Mouse (Mus musculus): ENCODE data around the gene Babam2. TPM values are rescaled to one million over a fixed set of nuclear protein-coding genes. Genes with fewer than 3 reads are reported as not detected.
"Not testable (repeated sequence)": the region's sequence is repeated elsewhere in the genome, so short reads cannot be mapped to it uniquely, and the experiment has no call there.

Gene Babam2
- polyA plus RNA-seq, 1 experiment: 70.1 TPM

DNA sequence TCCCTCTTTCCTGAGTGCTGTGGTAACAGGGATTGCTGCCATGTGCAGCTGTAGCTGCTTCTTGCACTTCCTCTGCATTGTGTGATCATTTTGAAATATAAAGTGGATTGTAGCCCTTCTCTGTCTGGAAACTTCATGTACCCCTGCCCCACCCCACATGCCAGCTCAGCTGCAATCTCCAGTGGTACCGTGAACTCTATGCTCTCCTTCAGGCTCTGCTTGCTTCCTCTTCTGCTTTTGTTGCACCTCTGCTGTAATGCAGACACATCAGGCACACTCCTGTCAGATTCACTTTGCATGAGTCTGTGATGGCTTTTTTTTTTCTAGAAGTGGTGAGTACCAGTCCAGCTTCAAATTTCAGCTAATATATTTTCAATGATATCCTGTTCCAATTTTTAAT lies 123.7 kb downstream of the Babam2 start:
- peaks cover 12% of the 10 kb centered on the region for H3K4me1 ChIP-seq (ENCODE audit: control insufficient read depth, insufficient read depth, insufficient read length, low read length)
- H3K27ac ChIP-seq (replicated peaks; ENCODE audit: low read depth, low read length): no peak overlapping the region
- H3K4me3 ChIP-seq (ENCODE audit: insufficient read depth, low read depth, low read length): no peak overlapping the region

DNA sequence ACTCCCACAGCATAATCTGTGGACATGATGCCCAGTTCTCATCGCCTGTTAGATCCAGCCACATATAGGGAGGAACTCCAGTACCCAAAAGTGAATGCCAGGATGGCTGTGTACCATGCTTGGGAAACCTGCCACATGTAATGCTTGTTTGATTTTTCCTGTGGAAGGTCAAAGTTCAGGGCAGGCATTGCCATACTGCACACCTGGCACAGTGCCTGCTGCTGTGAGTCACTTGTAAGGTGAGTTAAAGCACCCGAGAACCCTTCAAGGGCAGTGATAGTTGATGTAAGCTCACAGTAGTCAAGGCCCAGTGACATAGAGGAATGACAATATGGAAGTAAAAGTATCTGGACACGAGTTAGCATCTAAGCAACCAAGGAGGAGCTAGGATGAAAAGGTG lies 126.2 kb downstream of the Babam2 start:
- Histone ChIP-seq H3K4me3 (ENCODE audit: insufficient read depth, low read depth, low read length) (no peak overlapping the region), H3K27ac (replicated peaks; ENCODE audit: low read depth, low read length) (no peak overlapping the region), H3K4me1 (ENCODE audit: control insufficient read depth, insufficient read depth, insufficient read length, low read length) (peaks cover 6% of the 10 kb centered on the region; the same call in 1 of the 2 replicates)

- no peak overlapping the region for H3K4me3 ChIP-seq (ENCODE audit: insufficient read depth, low read depth, low read length)
- H3K27ac ChIP-seq (replicated peaks; ENCODE audit: low read depth, low read length): no peak overlapping the region
- peaks cover 6% of the 10 kb centered on the region; the same call in 1 of the 2 replicates for H3K4me1 ChIP-seq (ENCODE audit: control insufficient read depth, insufficient read depth, insufficient read length, low read length)
Observed at GRCm38 (mm10) chr5:31824126-31824525, 126.6 kb downstream of the Babam2 start.

DNA sequence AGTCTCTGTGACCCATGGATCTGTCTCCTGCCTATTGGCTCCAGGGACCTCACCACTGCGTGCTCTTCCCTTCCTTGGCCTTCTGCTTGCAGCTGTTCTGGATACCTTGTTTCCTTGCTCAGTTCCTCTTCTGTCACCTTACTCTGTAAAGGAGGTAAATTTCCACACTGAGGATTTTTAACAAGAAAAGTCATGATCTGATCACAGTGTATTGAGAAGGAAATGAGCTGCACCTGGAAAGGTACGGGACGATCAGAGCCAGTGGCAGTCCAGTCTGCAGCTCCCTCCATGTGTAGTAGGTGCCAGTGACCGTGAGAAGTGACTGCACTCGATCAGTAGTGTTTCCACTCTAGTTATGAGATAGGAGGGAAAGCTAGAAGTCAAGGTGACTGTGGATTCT lies 129.8 kb downstream of the Babam2 start:
- Histone ChIP-seq H3K4me1 (ENCODE audit: control insufficient read depth, insufficient read depth, insufficient read length, low read length) (peaks cover 6% of the 10 kb centered on the region; the same call in 1 of the 2 replicates), H3K4me3 (ENCODE audit: insufficient read depth, low read depth, low read length) (no peak overlapping the region), H3K27ac (replicated peaks; ENCODE audit: low read depth, low read length) (no peak overlapping the region)

DNA sequence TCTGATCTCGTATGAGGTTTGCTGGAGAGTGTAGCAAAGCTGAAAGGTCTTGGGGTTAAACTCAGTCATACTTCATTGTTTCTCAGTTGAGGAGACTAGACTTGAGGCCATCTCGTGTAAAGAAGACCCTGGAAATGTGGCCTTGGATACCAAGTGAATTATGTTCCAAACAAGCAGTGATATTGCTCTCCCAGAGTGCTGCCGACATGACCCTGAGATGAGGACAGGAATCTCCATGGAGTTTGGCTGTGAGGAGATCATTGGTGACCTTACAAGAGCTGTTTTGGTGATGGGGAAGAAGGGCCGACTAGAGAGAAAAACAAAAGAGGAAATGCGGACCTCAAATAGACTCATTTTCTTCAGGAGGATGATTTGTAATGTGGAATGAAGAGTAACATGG lies 130.4 kb downstream of the Babam2 start:
- Histone ChIP-seq H3K27ac (replicated peaks; ENCODE audit: low read depth, low read length) (no peak overlapping the region), H3K4me3 (ENCODE audit: insufficient read depth, low read depth, low read length) (no peak overlapping the region), H3K4me1 (ENCODE audit: control insufficient read depth, insufficient read depth, insufficient read length, low read length) (peaks cover 6% of the 10 kb centered on the region; the same call in 1 of the 2 replicates)

GRCm38 (mm10) chr5:31828747-31829146 lies 131.3 kb downstream of the Babam2 start:
- Histone ChIP-seq H3K4me3 (ENCODE audit: insufficient read depth, low read depth, low read length) (no peak overlapping the region), H3K4me1 (ENCODE audit: control insufficient read depth, insufficient read depth, insufficient read length, low read length) (no peaks in the 10 kb centered on the region)

DNA sequence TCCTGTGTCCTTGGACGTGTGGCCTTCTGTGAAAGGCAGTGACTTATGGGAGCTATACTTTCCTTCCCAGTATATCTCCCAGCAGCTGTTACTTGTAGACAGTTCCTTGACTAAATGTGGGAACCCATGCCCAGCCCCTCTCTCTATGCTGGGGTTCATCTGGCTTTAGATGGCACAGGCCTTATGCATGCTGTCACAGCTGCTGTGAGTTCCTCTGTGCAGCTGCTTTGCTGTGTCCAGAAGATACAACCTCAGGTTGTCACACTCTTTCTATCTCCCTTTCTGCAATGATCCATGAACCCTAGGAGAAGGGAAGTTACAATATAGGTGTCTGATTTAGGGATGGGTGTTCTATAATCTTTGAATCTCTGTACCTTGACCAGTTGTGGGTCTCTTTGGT lies 132.1 kb downstream of the Babam2 start:
- Histone ChIP-seq H3K4me1 (ENCODE audit: control insufficient read depth, insufficient read depth, insufficient read length, low read length) (no peaks in the 10 kb centered on the region), H3K27ac (replicated peaks; ENCODE audit: low read depth, low read length) (no peak overlapping the region), H3K4me3 (ENCODE audit: insufficient read depth, low read depth, low read length) (no peak overlapping the region)

More at GRCm38 (mm10) chr5:31828747-31829146, 131.3 kb downstream of the Babam2 start:
- H3K27ac ChIP-seq (replicated peaks; ENCODE audit: low read depth, low read length): no peak overlapping the region

GRCm38 (mm10) chr5:31831587-31831986 lies 134.1 kb downstream of the Babam2 start:
- Histone ChIP-seq H3K4me1 (ENCODE audit: control insufficient read depth, insufficient read depth, insufficient read length, low read length) (no peaks in the 10 kb centered on the region), H3K4me3 (ENCODE audit: insufficient read depth, low read depth, low read length) (no peak overlapping the region), H3K27ac (replicated peaks; ENCODE audit: low read depth, low read length) (no peak overlapping the region)

GRCm38 (mm10) chr5:31835691-31836090 lies 138.2 kb downstream of the Babam2 start:
- Histone ChIP-seq H3K27ac (replicated peaks; ENCODE audit: low read depth, low read length) (no peak overlapping the region), H3K4me3 (ENCODE audit: insufficient read depth, low read depth, low read length) (no peak overlapping the region)

GRCm38 (mm10) chr5:31839973-31840372 lies 142.5 kb downstream of the Babam2 start:
- H3K4me3 ChIP-seq (ENCODE audit: insufficient read depth, low read depth, low read length): no peak overlapping the region
- H3K4me1 ChIP-seq (ENCODE audit: control insufficient read depth, insufficient read depth, insufficient read length, low read length): no peaks in the 10 kb centered on the region
- no peak overlapping the region for H3K27ac ChIP-seq (replicated peaks; ENCODE audit: low read depth, low read length)

More at GRCm38 (mm10) chr5:31835691-31836090, 138.2 kb downstream of the Babam2 start:
- no peaks in the 10 kb centered on the region for H3K4me1 ChIP-seq (ENCODE audit: control insufficient read depth, insufficient read depth, insufficient read length, low read length)

- H3K4me1 ChIP-seq (ENCODE audit: control insufficient read depth, insufficient read depth, insufficient read length, low read length): no peaks in the 10 kb centered on the region
- no peak overlapping the region for H3K27ac ChIP-seq (replicated peaks; ENCODE audit: low read depth, low read length)
- no peak overlapping the region for H3K4me3 ChIP-seq (ENCODE audit: insufficient read depth, low read depth, low read length)
Observed at GRCm38 (mm10) chr5:31840406-31840805, 142.9 kb downstream of the Babam2 start.

GRCm38 (mm10) chr5:31844856-31845255 lies 147.4 kb downstream of the Babam2 start:
- H3K4me3 ChIP-seq (ENCODE audit: insufficient read depth, low read depth, low read length): no peak overlapping the region
- no peaks in the 10 kb centered on the region for H3K4me1 ChIP-seq (ENCODE audit: control insufficient read depth, insufficient read depth, insufficient read length, low read length)
- no peak overlapping the region for H3K27ac ChIP-seq (replicated peaks; ENCODE audit: low read depth, low read length)

DNA sequence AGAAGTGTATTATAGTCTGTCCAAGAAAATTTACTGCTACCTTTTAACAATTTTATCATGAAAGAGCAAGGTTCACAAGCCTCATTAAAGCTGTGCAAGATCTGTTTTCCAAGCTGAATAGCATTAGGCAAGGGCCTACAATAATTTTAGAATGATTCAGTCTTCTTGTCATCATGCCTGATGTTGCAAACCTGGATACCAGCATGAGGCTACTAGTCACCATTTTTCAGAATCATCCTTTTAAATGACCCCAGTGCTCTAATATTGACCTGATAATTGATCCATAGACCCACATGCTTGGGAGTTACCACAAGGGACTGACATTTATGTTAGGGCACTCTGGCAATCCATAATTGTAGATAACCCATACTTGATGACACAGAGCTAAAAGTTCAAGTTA lies 149.5 kb downstream of the Babam2 start:
- Histone ChIP-seq H3K4me1 (ENCODE audit: control insufficient read depth, insufficient read depth, insufficient read length, low read length) (no peaks in the 10 kb centered on the region), H3K27ac (replicated peaks; ENCODE audit: low read depth, low read length) (no peak overlapping the region), H3K4me3 (ENCODE audit: insufficient read depth, low read depth, low read length) (no peak overlapping the region)

GRCm38 (mm10) chr5:31848995-31849394 lies 151.5 kb downstream of the Babam2 start:
- Histone ChIP-seq H3K27ac (replicated peaks; ENCODE audit: low read depth, low read length) (no peak overlapping the region), H3K4me3 (ENCODE audit: insufficient read depth, low read depth, low read length) (no peak overlapping the region), H3K4me1 (ENCODE audit: control insufficient read depth, insufficient read depth, insufficient read length, low read length) (no peaks in the 10 kb centered on the region)

- no peak overlapping the region for H3K4me3 ChIP-seq (ENCODE audit: insufficient read depth, low read depth, low read length)
- no peaks in the 10 kb centered on the region for H3K4me1 ChIP-seq (ENCODE audit: control insufficient read depth, insufficient read depth, insufficient read length, low read length)
- H3K27ac ChIP-seq (replicated peaks; ENCODE audit: low read depth, low read length): no peak overlapping the region
Observed at GRCm38 (mm10) chr5:31852786-31853185, 155.3 kb downstream of the Babam2 start.

DNA sequence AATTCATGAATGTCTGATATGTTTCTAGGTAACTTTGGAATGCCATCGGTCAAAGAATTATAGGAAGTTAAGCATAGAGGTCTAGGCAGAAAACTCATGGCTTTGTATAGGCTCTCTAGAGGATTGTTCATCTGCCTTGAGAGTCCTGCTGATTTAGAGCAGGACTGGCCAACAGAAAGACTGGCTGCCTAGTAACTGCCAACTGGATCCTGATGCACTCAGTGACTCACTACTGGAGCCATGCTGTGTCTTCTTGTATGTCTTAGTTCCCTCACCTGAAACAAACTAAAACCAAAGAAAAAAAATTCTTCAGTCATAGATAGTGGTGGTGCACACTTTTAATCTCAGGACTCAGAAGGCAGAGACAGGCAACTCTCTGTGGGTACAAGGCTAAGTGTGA lies 156.3 kb downstream of the Babam2 start:
- Histone ChIP-seq H3K27ac (replicated peaks; ENCODE audit: low read depth, low read length) (no peak overlapping the region), H3K4me1 (ENCODE audit: control insufficient read depth, insufficient read depth, insufficient read length, low read length) (no peaks in the 10 kb centered on the region)

GRCm38 (mm10) chr5:31858877-31859276 lies 161.4 kb downstream of the Babam2 start:
- not testable (repeated sequence) for H3K27ac ChIP-seq (replicated peaks; ENCODE audit: low read depth, low read length); H3K4me3 ChIP-seq (ENCODE audit: insufficient read depth, low read depth, low read length); H3K4me1 ChIP-seq (ENCODE audit: control insufficient read depth, insufficient read depth, insufficient read length, low read length)

More for the DNA sequence above, 156.3 kb downstream of the Babam2 start:
- no peak overlapping the region for H3K4me3 ChIP-seq (ENCODE audit: insufficient read depth, low read depth, low read length)

Data from brown adipose tissue, adult 24 weeks (tissue).